Mouse (Mus musculus) stomach, postnatal 0 days (tissue): ENCODE results near the gene Micu2.

Experiments used
- CTCF ChIP-seq: IDR thresholded peaks from 2 replicates; pipeline ENCODE4 v1.5.1; 2016; ENCODE audit warnings: antibody characterized with exemption, low read depth, mild to moderate bottlenecking, moderate library complexity
- EP300 ChIP-seq: optimal IDR thresholded peaks from 2 replicates; pipeline ENCODE3; 2016; ENCODE audit warnings: antibody characterized with exemption

GRCm38 (mm10) chr14:57945834-57946233, 53.2 kb downstream of the Micu2 start:
- TF ChIP-seq CTCF (no peak), EP300 (no peak)
